Mouse (Mus musculus) spleen, adult 10 weeks (tissue): ENCODE measurements around the gene Ptpru. TPM values are rescaled to one million over a fixed set of nuclear protein-coding genes. Genes with fewer than 3 reads are reported as not detected.

Experiments used
- polyA plus RNA-seq: library from polyadenylated mRNA; stranded (reverse); fragments of 350-450 nt; fragmentation: Illumina TruSeq; extraction: RNeasy Lipid Tissue Mini Kit (QIAGEN cat#74804); gene quantifications from one replicate; pipeline ENCODE4 v1.2.3, GENCODE M21; 2015; ENCODE audit warnings: low replicate concordance; ENCODE audit not compliant: insufficient read depth

The Ptpru gene
- polyA plus RNA-seq = 0.68 TPM

GRCm38 (mm10) chr4:131837872-131838524 lies at the start of gene Ptpru:
Ptpru (minus strand) TSS chr4:131838288.

GRCm38 (mm10) chr4:131873293-131874168 lies 35.4 kb upstream of the Ptpru start, which contains the start of gene Srsf4:
Srsf4 (plus strand) TSS chr4:131873617.

GRCm38 (mm10) chr4:131843290-131843743 lies 5.2 kb upstream of the Ptpru start, which contains the start of gene Mecr:
Mecr (plus strand) TSS chr4:131843470.

Other genes with a start within 250 kb of the Ptpru start
- gene Mecr, start 5.2 kb upstream of the Ptpru start, polyA plus RNA-seq = 27.0 TPM
- gene Srsf4, start 35.3 kb upstream of the Ptpru start, polyA plus RNA-seq = 44.7 TPM
- gene Tmem200b, start 83.5 kb upstream of the Ptpru start, polyA plus RNA-seq = 0.52 TPM
- not detected for gene Gm10300, start 236.4 kb upstream of the Ptpru start, polyA plus RNA-seq
- gene Epb41, start 237.0 kb upstream of the Ptpru start, polyA plus RNA-seq = 183 TPM